Mouse (Mus musculus): ENCODE measurements around the gene Ifi214.
"Not testable (repeated sequence)": the region's sequence is repeated elsewhere in the genome, so short reads cannot be mapped to it uniquely, and the experiment has no call there.

Ifi214 gene

GRCm38 (mm10) chr1:173535791-173536190 is at the start of gene Ifi214:
TSS of gene Ifi214 (minus strand) at chr1:173535957.
- DNase-seq (ENCODE audit: low read depth, low spot score): not testable (repeated sequence)

GRCm38 (mm10) chr1:173579921-173580585 is 44.3 kb upstream of the Ifi214 start:
- no peak for DNase-seq (ENCODE audit: low read depth, low spot score)

- DNase-seq (ENCODE audit: low read depth, low spot score): no peak
These were observed 43.3 kb upstream of the Ifi214 start for GRCm38 (mm10) chr1:173579079-173579478.

- not testable (repeated sequence) for DNase-seq (ENCODE audit: low read depth, low spot score)
These were observed 14.8 kb upstream of the Ifi214 start for GRCm38 (mm10) chr1:173550491-173551050.

- not testable (repeated sequence) for DNase-seq (ENCODE audit: low read depth, low spot score)
These were observed 13.0 kb upstream of the Ifi214 start for GRCm38 (mm10) chr1:173548798-173549197.

- DNase-seq (ENCODE audit: low read depth, low spot score): no peak
These were observed 14.3 kb downstream of the Ifi214 start for GRCm38 (mm10) chr1:173521452-173521851.

- not testable (repeated sequence) for DNase-seq (ENCODE audit: low read depth, low spot score)
These were observed 25.2 kb downstream of the Ifi214 start for GRCm38 (mm10) chr1:173510595-173510994.

GRCm38 (mm10) chr1:173491483-173491882 is 44.3 kb downstream of the Ifi214 start:
- DNase-seq (ENCODE audit: low read depth, low spot score): not testable (repeated sequence)

GRCm38 (mm10) chr1:173490812-173491480 is 44.8 kb downstream of the Ifi214 start, which contains the start of gene Ifi206:
TSS of gene Ifi206 (minus strand) at chr1:173491041.
- DNase-seq (ENCODE audit: low read depth, low spot score): not testable (repeated sequence)

GRCm38 (mm10) chr1:173481182-173481574 is 54.6 kb downstream of the Ifi214 start:
- not testable (repeated sequence) for DNase-seq (ENCODE audit: low read depth, low spot score)

GRCm38 (mm10) chr1:173480399-173481181 is 55.2 kb downstream of the Ifi214 start:
- DNase-seq (ENCODE audit: low read depth, low spot score): not testable (repeated sequence)
